Mouse (Mus musculus): ENCODE results near the gene Zfp112. TPM values are rescaled to one million over a fixed set of nuclear protein-coding genes. Genes with fewer than 3 reads are reported as not detected.
"Not testable (repeated sequence)": the region's sequence is repeated elsewhere in the genome, so short reads cannot be mapped to it uniquely, and the experiment has no call there.

Zfp112 gene
- polyA plus RNA-seq (2012; rRNA removed), result 5.7 and 6.0 TPM in 2 replicates

DNA sequence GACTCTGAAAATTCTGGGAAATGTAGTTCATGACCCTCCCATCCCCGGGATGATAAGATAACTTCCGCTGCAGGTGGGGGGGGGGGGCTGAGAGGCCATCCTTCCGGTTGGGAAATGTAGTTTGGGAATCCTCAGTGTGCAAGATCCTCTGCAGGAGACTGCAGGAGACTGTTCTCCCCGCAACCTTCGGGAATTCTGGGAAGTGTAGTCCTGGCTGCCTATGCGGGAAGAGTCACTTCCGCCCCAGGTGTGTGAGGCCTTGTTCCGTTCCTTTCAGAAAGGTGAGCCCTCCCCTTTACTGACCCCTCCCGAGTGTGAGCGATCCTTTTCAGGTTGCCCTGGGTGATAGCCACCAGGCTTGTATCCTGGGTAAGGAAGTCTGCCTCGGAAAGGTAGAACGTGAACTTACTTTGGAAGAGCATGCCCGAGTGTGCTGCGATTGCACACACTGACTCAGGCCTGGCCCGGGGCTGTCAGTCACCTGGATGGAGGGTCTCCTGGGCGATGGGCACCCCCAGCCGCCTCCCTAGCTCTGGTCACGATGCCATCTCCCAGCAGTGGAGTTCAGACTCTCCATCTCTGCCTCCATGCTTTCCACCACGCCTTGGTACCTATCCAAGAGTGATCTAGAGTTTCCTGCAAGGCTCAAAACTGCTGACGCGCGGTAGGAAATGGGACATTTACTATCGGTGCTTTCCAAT, at the start of gene Zfp112:
Gene Zfp112, plus strand, starts transcription at position 159 of the 701 bp plus-strand sequence.
- DNase-seq (ENCODE audit: low read depth), result peak; percentile 99
- TF ChIP-seq CTCF (IDR thresholded peaks at IDR 0.05; ENCODE audit: borderline replicate concordance, extremely low read depth, insufficient read depth, insufficient read length) (no peak), POLR2A (IDR thresholded peaks at IDR 0.05; ENCODE audit: borderline replicate concordance, extremely low read depth, insufficient read depth, insufficient read length, poor library complexity, severe bottlenecking) (peak; percentile 34; the same call in 1 of the 2 replicates)

DNA sequence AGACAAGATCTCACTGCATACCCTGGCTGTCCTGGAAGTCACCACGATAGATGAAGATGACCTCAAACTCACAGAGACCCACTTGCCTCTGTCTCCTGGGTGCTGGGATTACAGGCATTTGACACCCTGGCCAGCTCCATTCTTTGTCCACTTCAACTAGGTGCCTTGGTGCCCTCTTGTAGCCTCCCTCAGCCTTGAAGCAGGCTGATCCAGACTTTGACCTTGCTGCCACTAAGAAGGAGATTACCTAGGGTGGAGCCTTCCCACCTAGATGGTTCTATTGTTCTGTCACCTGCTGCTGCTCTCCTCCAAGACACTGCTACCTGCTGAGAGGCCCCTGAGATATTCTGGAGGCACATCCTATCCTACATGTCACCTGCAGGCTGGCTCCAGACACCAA, 37.7 kb upstream of the Zfp112 start:
- not testable (repeated sequence) for DNase-seq (ENCODE audit: low read depth)

DNA sequence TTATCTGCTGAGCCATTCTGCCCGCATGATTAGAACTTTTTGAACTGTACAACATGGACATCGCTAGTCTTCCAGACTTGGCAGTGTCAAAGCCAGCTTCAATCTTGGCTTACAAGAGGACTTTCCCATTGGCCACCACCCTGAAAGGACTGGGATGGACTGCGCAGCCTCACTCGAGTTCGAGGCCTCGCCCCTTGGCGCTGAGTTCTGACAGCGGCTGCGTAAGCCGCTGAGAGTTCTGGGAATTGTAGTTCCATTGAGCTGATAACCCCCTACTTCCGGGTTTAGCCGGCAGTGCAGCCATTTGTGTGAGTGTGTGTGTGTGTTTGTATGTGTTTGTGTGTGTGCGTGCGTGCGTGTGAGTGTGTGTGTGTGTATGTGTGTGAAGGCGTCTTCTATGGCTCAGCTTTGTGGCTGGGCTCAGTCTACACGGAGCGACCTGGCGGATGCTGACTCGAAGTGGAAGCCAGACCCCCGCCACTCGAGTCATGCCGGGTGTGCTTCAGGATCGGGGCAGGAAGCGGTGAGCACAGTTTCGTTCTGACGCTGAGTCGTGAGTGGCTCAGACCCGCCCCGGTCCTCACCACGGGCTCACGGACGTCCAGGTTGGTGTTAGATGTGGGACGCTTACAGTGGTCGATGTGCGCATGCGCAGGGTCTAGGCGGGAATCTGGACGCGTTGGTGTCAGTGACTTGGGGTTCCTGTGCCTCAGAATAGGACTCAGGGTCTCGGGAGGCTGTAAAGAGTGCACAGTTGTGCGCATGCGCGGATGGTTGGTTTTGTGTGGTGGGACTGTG, 30.3 kb upstream of the Zfp112 start, which contains the start of gene Zfp180:
Gene Zfp180, plus strand, starts transcription at position 291 of the 798 bp plus-strand sequence.
- DNase-seq (ENCODE audit: low read depth), result peak; percentile 99
- TF ChIP-seq CTCF (IDR thresholded peaks at IDR 0.05; ENCODE audit: borderline replicate concordance, extremely low read depth, insufficient read depth, insufficient read length) (no peak), POLR2A (IDR thresholded peaks at IDR 0.05; ENCODE audit: borderline replicate concordance, extremely low read depth, insufficient read depth, insufficient read length, poor library complexity, severe bottlenecking) (peak; percentile 14; the same call in 1 of the 2 replicates)

- TF ChIP-seq POLR2A (IDR thresholded peaks at IDR 0.05; ENCODE audit: borderline replicate concordance, extremely low read depth, insufficient read depth, insufficient read length, poor library complexity, severe bottlenecking), result no peak
- no peak for TF ChIP-seq CTCF (IDR thresholded peaks at IDR 0.05; ENCODE audit: borderline replicate concordance, extremely low read depth, insufficient read depth, insufficient read length)
- DNase-seq (ENCODE audit: low read depth), result no peak
These were observed 29.5 kb upstream of the Zfp112 start for GRCm38 (mm10) chr7:24082457-24083235.

- no peak for DNase-seq (ENCODE audit: low read depth)
- TF ChIP-seq CTCF (IDR thresholded peaks at IDR 0.05; ENCODE audit: borderline replicate concordance, extremely low read depth, insufficient read depth, insufficient read length), result no peak
- TF ChIP-seq POLR2A (IDR thresholded peaks at IDR 0.05; ENCODE audit: borderline replicate concordance, extremely low read depth, insufficient read depth, insufficient read length, poor library complexity, severe bottlenecking), result no peak
These were observed 25.2 kb upstream of the Zfp112 start for GRCm38 (mm10) chr7:24086871-24087270.

DNA sequence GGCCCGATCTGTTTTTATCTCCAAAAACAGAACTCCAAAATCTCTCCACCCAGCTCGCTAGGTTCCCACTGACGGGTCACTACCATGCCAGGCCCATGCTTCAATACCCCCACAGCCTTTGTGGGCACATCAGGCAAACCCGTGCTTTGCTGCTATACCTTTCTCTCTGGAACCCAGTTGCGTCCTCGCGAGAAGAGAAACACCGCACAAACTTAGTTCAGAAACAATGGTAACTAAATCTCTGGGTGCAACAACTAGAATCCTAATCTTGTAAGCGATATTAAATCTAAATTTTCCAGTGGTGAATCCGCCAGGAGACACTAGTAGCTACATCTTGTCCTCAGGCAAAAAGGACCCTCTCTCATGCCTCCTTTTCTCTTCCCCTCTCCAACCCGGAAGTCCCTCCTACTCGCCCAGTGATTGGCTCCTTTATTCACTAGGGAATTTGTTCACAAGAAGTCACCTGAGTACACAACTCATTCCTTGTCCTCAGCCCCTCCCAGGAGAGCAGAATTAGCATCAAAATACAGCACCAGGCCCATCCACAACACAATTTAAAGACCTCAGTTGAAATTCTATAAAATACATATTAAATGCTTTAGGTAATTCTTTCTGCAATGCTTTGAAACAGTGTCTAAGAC, 24.5 kb upstream of the Zfp112 start:
- DNase-seq (ENCODE audit: low read depth), result no peak
- no peak for TF ChIP-seq POLR2A (IDR thresholded peaks at IDR 0.05; ENCODE audit: borderline replicate concordance, extremely low read depth, insufficient read depth, insufficient read length, poor library complexity, severe bottlenecking)
- TF ChIP-seq CTCF (IDR thresholded peaks at IDR 0.05; ENCODE audit: borderline replicate concordance, extremely low read depth, insufficient read depth, insufficient read length), result no peak

DNA sequence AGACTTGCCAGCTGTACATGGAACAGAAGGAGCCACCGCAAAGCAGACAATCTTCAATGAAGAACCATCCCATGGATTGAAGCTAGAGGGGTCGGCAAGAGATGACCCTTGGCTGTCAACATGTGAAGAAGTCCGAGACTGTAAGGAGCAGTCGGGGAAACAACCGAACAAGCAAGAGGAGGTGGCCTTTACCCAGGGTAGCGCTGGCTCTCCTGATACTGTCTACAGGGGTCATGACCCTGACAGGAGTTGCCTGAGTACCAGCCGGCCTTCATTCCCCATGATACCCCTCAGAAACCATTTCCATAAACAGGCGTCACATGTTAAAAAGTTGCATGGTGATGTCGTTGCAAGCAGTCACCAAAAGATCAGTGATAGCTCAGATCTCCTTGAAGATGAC, 7.7 kb upstream of the Zfp112 start:
- no peak for DNase-seq (ENCODE audit: low read depth)
- TF ChIP-seq CTCF (IDR thresholded peaks at IDR 0.05; ENCODE audit: borderline replicate concordance, extremely low read depth, insufficient read depth, insufficient read length) (no peak), POLR2A (IDR thresholded peaks at IDR 0.05; ENCODE audit: borderline replicate concordance, extremely low read depth, insufficient read depth, insufficient read length, poor library complexity, severe bottlenecking) (no peak)

DNA sequence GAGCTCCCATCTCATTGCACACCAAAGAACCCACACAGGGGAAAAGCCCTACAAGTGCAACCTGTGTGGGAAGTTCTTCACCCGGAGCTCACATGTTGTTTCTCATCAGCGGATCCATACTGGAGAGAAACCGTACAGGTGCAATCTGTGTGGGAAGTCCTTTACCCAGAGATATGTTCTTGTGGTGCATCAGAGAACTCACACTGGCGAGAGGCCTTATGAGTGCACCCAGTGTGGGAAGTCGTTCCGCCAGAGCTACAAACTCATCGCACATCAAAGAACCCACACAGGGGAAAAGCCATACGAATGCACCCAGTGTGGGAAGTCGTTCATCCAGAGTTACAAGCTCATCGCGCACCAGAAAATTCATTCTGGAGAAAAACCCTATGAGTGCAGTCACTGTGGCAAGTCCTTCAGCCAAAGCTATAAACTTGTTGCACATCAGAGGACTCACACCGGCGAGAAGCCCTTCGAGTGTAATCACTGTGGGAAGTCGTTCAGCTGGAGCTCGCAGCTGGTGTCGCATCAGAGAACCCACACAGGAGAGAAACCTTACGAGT, 6.9 kb upstream of the Zfp112 start:
- DNase-seq (ENCODE audit: low read depth), result no peak
- TF ChIP-seq CTCF (IDR thresholded peaks at IDR 0.05; ENCODE audit: borderline replicate concordance, extremely low read depth, insufficient read depth, insufficient read length) (no peak), POLR2A (IDR thresholded peaks at IDR 0.05; ENCODE audit: borderline replicate concordance, extremely low read depth, insufficient read depth, insufficient read length, poor library complexity, severe bottlenecking) (no peak)

- TF ChIP-seq CTCF (IDR thresholded peaks at IDR 0.05; ENCODE audit: borderline replicate concordance, extremely low read depth, insufficient read depth, insufficient read length) (no peak), POLR2A (IDR thresholded peaks at IDR 0.05; ENCODE audit: borderline replicate concordance, extremely low read depth, insufficient read depth, insufficient read length, poor library complexity, severe bottlenecking) (no peak)
- DNase-seq (ENCODE audit: low read depth), result no peak
These were observed 1.3 kb upstream of the Zfp112 start for GRCm38 (mm10) chr7:24110839-24111238.

DNA sequence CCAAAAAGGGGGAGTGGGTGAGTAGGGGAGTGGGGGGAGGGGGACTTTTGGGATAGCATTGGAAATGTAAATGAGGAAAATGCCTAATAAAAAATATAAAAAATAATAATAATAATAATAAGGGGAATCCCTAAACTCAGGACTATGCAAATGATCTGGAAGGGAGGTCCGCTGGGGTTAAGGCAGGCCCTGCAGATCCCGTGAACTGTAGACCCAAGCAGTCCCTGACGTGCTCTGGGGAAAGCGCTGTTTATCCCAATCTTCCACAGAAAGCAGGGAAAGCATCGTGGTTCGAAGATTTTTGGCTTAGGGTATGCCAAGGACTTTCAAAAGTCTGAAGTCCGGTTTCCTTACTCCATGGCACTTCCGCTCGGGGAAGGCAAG, 350 bp upstream of the Zfp112 start:
- no peak for DNase-seq (ENCODE audit: low read depth)
- TF ChIP-seq POLR2A (IDR thresholded peaks at IDR 0.05; ENCODE audit: borderline replicate concordance, extremely low read depth, insufficient read depth, insufficient read length, poor library complexity, severe bottlenecking), result no peak
- TF ChIP-seq CTCF (IDR thresholded peaks at IDR 0.05; ENCODE audit: borderline replicate concordance, extremely low read depth, insufficient read depth, insufficient read length), result no peak
